Mouse (Mus musculus): ENCODE measurements around the gene Bcas1. TPM values are rescaled to one million over a fixed set of nuclear protein-coding genes. Genes with fewer than 3 reads are reported as not detected.

Bcas1 gene
- polyA plus RNA-seq, 1 experiment from 2014 or later: 0.92 TPM

DNA sequence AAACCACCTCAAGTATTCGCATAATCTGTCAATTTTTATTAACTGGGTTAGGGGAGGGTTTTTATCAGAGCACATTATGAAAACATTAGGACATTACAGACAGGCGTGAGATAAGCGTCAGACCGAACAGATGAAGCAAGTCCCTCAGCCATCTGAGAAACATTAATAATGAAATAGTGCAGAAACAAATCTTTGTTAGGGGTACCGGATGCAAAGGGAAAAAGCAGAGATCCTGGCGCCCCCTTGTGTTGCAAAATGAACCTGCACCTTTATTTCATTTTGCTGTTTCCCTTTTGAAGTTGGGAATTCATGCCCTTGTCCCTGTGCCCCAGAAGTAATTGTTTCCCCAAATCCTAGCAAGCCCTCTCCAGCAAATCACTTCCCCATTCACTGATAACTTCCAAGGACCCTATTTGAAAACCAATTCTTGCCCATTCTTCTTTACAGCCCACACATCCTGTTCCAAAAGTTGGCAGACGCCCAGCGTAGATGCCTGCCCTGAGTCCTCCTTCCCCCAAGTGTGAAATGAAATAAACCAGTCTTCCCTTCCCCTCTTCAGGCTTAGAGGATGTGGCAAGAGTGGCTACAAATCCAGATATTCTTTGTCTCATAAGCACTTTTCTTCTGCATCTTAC is 80.4 kb downstream of the Bcas1 start:
- Histone ChIP-seq H3K36me3 (no peaks in the 10 kb centered on the region), H3K9ac (no peak overlapping the region), H3K9me3 (no peaks in the 10 kb centered on the region), H3K27ac (replicated peaks) (peak overlapping the region; percentile 51), H3K4me2 (peak overlapping the region; percentile 18; the same call in 1 of the 2 replicates), H3K4me3 (no peak overlapping the region), H3K4me1 (peaks cover 65% of the 10 kb centered on the region), H3K27me3 (replicated peaks) (no peaks in the 10 kb centered on the region)
- ATAC-seq (ENCODE audit: extremely low read depth, insufficient number of reproducible peaks, low FRiP score, low TSS enrichment): no peak
- WGBS: 27% methylated on average over 8 of the region's 8 CpGs

DNA sequence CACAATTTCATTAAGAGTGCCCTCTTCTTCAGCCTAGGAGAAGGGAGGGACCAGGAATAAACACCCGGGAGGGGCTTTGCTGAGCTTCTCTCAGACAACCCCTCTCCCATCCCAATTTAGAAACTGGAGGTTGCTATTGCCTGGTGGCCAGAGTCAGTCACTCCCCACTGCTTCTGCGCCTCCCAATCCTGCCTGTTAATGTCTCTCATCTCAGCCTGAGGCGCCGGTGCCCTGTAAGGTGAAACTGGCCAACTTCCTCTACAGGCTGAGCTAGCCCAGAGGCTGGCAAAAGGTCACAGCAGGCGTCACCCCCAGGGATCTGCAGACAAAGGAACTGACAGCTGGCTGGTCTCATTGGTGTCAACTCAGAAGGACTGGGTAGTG is 82.2 kb downstream of the Bcas1 start:
- WGBS: 6% methylated on average over 5 of the region's 5 CpGs
- no peak for ATAC-seq (ENCODE audit: extremely low read depth, insufficient number of reproducible peaks, low FRiP score, low TSS enrichment)
- 0 out of 2 replicates have a peak overlapping the region, but pooled peaks have one; percentile 16 for H3K4me2 ChIP-seq
- no peaks in the 10 kb centered on the region for H3K9me3 ChIP-seq
- peak overlapping the region; percentile 61 for H3K27ac ChIP-seq (replicated peaks)
- H3K4me1 ChIP-seq: peaks cover 51% of the 10 kb centered on the region
- H3K4me3 ChIP-seq: no peak overlapping the region
- H3K36me3 ChIP-seq: no peaks in the 10 kb centered on the region
- H3K27me3 ChIP-seq (replicated peaks): no peaks in the 10 kb centered on the region
- H3K9ac ChIP-seq: peak overlapping the region; percentile 52

DNA sequence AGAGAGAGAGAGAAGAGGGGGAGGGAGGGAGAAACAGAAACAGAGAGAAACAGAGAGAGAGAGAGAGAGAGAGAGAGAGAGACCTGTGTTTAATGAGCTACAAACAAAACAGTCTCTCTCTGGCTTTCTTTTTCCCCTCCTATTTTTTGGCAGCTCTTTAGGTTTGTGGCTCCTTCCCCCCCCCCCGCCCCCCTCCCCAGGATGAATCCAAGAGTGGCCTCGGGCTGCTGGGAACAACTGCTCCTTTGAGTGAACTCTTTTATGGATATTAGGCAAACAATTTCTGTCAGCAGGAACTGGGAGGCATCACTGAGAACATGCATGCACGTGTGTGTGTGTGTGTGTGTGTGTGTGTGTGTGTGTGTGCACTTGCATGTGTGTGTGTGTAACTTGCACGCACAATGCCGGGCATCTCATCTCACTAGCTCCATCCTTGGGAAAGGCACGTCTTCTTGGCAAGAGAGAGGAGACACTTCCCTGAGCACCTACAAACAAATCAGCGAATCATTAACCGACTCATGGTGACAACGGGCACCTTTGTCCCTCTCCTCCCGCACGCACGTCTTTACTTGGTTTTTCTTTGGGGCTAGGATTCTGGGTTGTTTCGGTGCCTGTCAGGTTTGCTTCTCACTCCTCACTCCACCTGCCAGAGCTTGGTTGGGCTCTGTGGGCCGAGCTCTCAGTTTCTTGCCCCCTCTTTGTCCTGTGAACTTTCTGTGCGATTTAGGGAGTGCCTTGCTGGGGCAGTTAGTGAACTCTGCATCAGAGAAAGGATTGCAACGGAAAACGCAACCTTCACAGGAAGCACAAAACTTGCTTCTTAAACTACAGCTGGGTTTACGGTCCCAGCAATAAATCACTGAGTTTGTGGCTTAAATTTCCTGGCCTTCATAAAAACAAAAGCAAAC is 82.9 kb downstream of the Bcas1 start:
- no peak overlapping the region for H3K4me3 ChIP-seq
- 27% methylated on average over 18 of the region's 18 CpGs for WGBS
- H3K27ac ChIP-seq (replicated peaks): peak overlapping the region; percentile 61
- peaks cover 48% of the 10 kb centered on the region for H3K4me1 ChIP-seq
- H3K4me2 ChIP-seq: 0 out of 2 replicates have a peak overlapping the region, but pooled peaks have one; percentile 16
- no peaks in the 10 kb centered on the region for H3K36me3 ChIP-seq
- ATAC-seq (ENCODE audit: extremely low read depth, insufficient number of reproducible peaks, low FRiP score, low TSS enrichment): no peak
- H3K27me3 ChIP-seq (replicated peaks): no peaks in the 10 kb centered on the region
- peak overlapping the region; percentile 52 for H3K9ac ChIP-seq
- H3K9me3 ChIP-seq: no peaks in the 10 kb centered on the region

DNA sequence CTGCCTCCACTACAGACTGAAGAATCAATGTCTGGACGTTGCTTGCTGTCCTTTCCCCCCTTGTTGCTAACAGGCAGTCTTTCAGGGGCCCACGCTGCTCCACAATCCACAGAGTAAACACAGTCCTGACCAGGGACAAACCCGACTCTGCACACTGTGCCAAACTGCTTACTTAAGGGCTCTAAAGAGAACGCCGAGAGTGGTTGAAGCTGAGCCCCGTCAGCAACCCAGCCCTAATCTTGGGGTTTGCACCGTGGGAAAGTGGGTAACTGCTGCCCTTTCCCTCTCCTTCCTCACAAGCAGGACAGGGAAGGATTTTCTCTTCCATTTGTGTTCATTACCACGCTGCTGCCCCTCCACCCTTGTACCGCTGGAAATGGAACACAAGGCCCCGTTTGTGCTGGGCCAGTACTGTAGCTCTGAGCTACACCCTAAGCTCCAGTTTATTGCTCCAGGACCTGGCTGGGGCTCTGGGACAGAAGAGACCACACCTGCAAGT is 83.8 kb downstream of the Bcas1 start:
- H3K4me2 ChIP-seq: no peak overlapping the region
- H3K9ac ChIP-seq: peak overlapping the region; percentile 52
- ATAC-seq (ENCODE audit: extremely low read depth, insufficient number of reproducible peaks, low FRiP score, low TSS enrichment): no peak
- H3K27ac ChIP-seq (replicated peaks): peak overlapping the region; percentile 45
- H3K4me3 ChIP-seq: no peak overlapping the region
- 59% methylated on average over 10 of the region's 10 CpGs for WGBS
- H3K27me3 ChIP-seq (replicated peaks): no peaks in the 10 kb centered on the region
- H3K36me3 ChIP-seq: no peaks in the 10 kb centered on the region
- peaks cover 48% of the 10 kb centered on the region for H3K4me1 ChIP-seq
- no peaks in the 10 kb centered on the region for H3K9me3 ChIP-seq

DNA sequence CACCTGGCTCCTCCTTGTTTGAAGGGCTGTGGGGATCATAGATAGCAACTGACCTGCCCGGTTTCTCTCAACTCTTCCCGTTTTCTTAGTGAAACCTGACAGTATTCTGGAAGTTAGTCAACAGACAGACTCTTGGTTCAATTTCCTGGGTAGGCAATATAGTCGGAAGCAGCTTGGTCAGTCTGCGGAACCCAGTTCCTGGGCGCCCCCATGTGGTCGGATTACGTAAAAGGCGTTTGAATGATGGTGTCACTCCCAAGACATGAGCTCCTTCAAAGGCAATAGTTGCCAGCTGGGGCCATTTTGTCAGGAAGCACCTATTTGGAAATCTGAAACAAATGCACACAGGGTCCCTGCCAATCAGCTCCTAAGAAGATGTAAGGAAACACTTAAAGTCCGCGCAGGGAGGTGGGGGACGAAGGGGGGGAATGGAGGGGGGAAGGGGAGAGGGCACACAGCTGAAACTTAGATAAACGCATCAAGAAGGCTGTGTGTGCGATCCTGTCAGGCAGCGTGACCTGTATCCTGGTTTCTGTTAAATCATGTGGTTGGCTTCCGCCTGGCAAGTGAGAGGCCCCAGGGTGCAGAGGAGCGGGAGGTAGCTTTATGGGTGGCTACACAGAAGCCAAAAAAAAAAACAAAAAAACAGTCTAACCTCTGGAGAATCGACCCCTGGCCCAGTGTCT is 84.4 kb downstream of the Bcas1 start:
- Histone ChIP-seq H3K9me3 (no peaks in the 10 kb centered on the region), H3K27me3 (replicated peaks) (no peaks in the 10 kb centered on the region), H3K4me2 (no peak overlapping the region), H3K9ac (peak overlapping the region; percentile 52; the same call in 1 of the 2 replicates), H3K36me3 (no peaks in the 10 kb centered on the region), H3K4me3 (no peak overlapping the region), H3K27ac (replicated peaks) (peak overlapping the region; percentile 45; the same call in 1 of the 2 replicates), H3K4me1 (peaks cover 48% of the 10 kb centered on the region)
- ATAC-seq (ENCODE audit: extremely low read depth, insufficient number of reproducible peaks, low FRiP score, low TSS enrichment): no peak
- WGBS: 34% methylated on average over 17 of the region's 17 CpGs

DNA sequence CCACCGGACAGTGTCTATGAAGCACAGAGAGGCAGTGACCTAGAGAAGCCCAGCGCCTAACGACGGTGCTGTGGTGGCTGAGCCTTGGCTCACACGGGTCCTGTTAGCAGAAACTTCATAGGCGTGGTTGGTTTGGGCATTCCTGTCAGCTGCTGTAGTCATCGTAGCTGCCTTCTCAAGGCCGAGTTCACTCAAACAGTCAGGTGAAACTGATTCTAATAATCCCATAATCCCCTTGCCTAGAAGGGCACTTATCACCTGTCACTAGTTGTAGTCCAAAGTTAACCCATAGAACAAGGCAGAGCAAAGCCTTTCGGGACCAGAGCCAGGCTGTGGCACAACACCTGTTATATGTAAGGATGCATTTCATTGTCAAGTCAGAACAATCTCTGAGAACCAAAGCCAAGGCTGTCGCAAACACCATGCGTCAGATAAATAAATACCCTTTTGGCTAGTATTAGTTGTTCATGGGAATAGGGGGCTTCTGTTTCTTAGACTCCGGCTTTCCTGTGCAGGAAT is 85.3 kb downstream of the Bcas1 start:
- Histone ChIP-seq H3K9me3 (no peaks in the 10 kb centered on the region), H3K27me3 (replicated peaks) (no peaks in the 10 kb centered on the region), H3K36me3 (no peaks in the 10 kb centered on the region), H3K4me1 (peaks cover 41% of the 10 kb centered on the region), H3K27ac (replicated peaks) (no peak overlapping the region), H3K9ac (no peak overlapping the region), H3K4me2 (no peak overlapping the region), H3K4me3 (no peak overlapping the region)
- no peak for ATAC-seq (ENCODE audit: extremely low read depth, insufficient number of reproducible peaks, low FRiP score, low TSS enrichment)
- WGBS: 80% methylated on average over 12 of the region's 12 CpGs

DNA sequence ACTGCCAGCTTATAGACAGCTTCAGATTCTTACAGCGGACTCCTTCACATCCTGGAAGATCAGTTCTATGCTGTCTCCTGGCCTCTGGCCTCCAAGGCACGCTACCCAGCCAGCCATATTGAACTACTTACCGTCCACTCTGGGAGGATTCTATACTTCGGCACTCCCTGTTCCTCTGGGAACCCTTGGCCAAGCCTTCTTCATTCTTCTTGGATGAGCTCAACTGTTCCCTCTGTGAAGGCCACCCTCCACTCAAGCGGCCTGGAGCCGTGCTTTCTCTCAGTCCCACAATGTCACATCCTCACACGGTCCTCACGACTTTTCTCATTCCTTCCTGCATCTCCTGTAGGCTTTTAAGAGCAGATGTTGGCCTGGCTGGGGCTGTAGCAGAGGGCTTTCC is 86.5 kb downstream of the Bcas1 start:
- ATAC-seq (ENCODE audit: extremely low read depth, insufficient number of reproducible peaks, low FRiP score, low TSS enrichment): no peak
- Histone ChIP-seq H3K9ac (no peak overlapping the region), H3K4me3 (no peak overlapping the region), H3K27ac (replicated peaks) (no peak overlapping the region), H3K9me3 (no peaks in the 10 kb centered on the region), H3K36me3 (no peaks in the 10 kb centered on the region), H3K4me1 (peaks cover 36% of the 10 kb centered on the region), H3K4me2 (no peak overlapping the region), H3K27me3 (replicated peaks) (no peaks in the 10 kb centered on the region)
- WGBS: 66% methylated on average over 8 of the region's 8 CpGs

DNA sequence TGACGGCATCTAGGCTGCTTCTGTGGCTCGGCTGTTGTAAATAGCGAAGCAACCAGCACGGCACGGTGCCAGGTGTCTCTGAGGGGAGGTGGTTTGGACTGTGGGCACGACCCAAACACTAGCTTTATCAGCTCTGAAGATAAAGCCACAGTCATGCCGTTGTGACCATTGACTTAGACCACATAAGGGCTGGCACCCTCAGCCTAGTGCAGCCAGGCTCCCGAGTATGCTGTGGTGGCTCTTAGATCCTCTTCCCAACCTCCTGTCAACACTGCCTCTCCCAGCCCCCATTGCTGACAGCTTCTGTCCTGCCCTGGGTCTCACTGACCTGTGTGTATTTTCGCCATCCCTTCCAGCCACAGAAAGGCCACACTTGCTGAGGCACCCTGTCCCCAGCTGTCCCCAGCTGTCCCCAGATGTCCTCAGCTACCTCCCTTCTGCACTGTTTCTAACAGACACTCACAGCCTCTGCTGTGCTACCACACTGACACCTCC is 91.3 kb downstream of the Bcas1 start:
- 21% methylated on average over 9 of the region's 9 CpGs for WGBS
- Histone ChIP-seq H3K27ac (replicated peaks) (0 out of 2 replicates have a peak overlapping the region, but pooled peaks have one; percentile 39), H3K4me1 (peaks cover 13% of the 10 kb centered on the region), H3K9ac (peak overlapping the region; percentile 7; the same call in 1 of the 2 replicates), H3K9me3 (no peaks in the 10 kb centered on the region), H3K4me2 (peak overlapping the region; percentile 51), H3K27me3 (replicated peaks) (no peaks in the 10 kb centered on the region; the same call in 1 of the 2 replicates), H3K36me3 (no peaks in the 10 kb centered on the region), H3K4me3 (0 out of 2 replicates have a peak overlapping the region, but pooled peaks have one; percentile 7)
- peak; percentile 8; the same call in 1 of the 2 replicates for ATAC-seq (ENCODE audit: extremely low read depth, insufficient number of reproducible peaks, low FRiP score, low TSS enrichment)

DNA sequence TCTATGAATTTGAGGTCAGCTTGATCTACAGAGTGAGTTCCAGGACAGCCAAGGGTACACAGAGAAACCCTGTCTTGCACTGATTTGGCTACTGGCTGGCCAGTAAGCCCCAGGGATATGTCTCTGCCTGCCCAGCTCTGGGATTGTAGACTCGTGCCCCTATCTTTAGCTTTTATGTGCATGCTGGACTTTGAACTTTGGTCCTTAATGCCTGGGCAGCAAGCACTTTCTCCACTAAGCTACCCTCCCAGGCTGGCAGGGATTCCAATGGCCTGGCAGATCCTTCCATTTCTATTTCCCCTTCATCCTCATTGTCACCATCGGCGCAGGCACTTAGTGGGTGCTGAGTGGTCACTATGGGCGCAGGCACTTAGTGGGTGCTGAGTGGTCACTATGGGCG is 92.5 kb downstream of the Bcas1 start:
- Histone ChIP-seq H3K4me2 (no peak overlapping the region), H3K4me1 (peaks cover 19% of the 10 kb centered on the region), H3K4me3 (no peak overlapping the region), H3K36me3 (no peaks in the 10 kb centered on the region), H3K9me3 (no peaks in the 10 kb centered on the region), H3K27me3 (replicated peaks) (no peaks in the 10 kb centered on the region; the same call in 1 of the 2 replicates), H3K9ac (no peak overlapping the region), H3K27ac (replicated peaks) (no peak overlapping the region)
- no peak for ATAC-seq (ENCODE audit: extremely low read depth, insufficient number of reproducible peaks, low FRiP score, low TSS enrichment)
- 82% methylated on average over 5 of the region's 5 CpGs for WGBS

DNA sequence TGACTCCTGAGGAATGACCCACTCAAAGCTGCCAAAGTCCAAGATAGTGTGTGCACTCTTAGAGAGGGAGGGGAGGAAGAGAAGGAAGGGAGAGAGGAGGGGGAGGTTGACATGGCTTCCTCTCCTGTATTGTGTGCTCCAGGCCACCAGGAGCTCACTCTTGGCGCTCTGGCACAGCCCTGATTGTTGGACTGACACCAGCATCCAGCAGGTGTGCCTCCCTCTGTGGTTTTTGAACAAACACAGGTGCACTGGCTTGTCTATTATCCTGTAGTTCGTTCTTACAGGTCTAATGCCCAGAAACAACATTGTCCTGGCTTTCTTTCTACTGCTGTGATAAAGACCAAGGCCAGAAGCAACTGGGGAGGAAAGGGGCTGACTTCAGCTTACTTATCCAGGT is 95.8 kb downstream of the Bcas1 start:
- WGBS: 72% methylated on average over 2 of the region's 2 CpGs
- no peak for ATAC-seq (ENCODE audit: extremely low read depth, insufficient number of reproducible peaks, low FRiP score, low TSS enrichment)

More for the DNA sequence above, 95.8 kb downstream of the Bcas1 start:
- Histone ChIP-seq H3K27ac (replicated peaks) (no peak overlapping the region), H3K9me3 (no peaks in the 10 kb centered on the region), H3K36me3 (no peaks in the 10 kb centered on the region), H3K4me3 (no peak overlapping the region), H3K27me3 (replicated peaks) (no peaks in the 10 kb centered on the region; the same call in 1 of the 2 replicates), H3K9ac (no peak overlapping the region), H3K4me2 (no peak overlapping the region), H3K4me1 (peaks cover 25% of the 10 kb centered on the region)
